Mouse (Mus musculus): Measurements from ENCODE around the gene Fgfr2.

The Fgfr2 gene

GRCm38 (mm10) chr7:132325549-132326331 lies 797.4 kb downstream of the Fgfr2 start:
- peak; percentile 68 for DNase-seq (ENCODE audit: low spot score)

DNA sequence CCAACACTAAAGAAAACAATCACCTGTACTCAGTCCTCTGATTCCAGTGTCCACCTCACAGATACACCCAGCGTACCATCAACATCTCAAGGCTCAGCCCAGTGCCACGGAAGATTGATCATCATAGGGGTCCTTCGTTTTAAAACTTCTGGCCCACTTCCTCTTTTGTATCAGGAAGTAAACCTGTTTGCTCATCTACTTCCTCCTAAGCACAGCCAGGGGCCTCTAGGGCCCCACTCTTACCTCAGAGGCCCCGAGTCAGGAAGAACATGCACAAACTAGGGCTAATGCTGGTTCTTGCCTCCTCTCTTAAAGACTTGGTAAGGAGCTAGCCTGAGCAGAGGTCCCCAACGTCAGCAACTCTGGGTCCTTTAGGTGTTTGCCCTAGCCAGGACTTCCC lies 799.7 kb downstream of the Fgfr2 start:
- no peak for DNase-seq (ENCODE audit: low spot score)

DNA sequence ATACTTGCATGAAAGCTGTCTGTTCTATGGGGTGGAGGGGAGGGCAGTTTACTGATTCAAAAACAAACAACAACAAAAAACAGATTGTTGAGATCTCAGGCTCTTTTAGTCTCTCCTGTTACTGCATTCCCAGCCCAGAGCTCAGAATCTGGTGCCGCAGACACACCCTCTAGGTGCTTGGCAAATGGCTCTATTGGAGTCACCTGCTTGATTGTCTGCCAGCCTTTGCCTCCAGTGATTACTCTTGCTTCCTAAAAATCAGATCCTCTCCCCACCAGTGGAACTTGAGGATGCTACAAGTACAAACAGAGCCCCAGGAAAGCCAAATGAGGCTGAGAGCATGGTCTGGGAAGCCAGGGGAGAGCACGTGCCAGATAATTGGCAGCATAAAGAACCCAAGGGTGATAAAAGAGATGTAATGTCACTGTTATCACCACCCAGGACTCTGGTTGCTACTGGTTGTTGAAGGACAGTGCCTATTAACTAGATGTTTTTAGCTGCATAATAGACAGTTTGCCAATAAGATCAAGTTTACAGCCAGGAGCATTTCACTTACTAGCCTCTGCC lies 801.7 kb downstream of the Fgfr2 start:
- no peak for DNase-seq (ENCODE audit: low spot score)

GRCm38 (mm10) chr7:132317036-132317541 lies 806.1 kb downstream of the Fgfr2 start, which contains the start of gene Chst15:
TSS of gene Chst15 (minus strand) at chr7:132317228.
- peak; percentile 83 for DNase-seq (ENCODE audit: low spot score)

GRCm38 (mm10) chr7:132316101-132317035 lies 806.8 kb downstream of the Fgfr2 start:
- peak; percentile 68 for DNase-seq (ENCODE audit: low spot score)

DNA sequence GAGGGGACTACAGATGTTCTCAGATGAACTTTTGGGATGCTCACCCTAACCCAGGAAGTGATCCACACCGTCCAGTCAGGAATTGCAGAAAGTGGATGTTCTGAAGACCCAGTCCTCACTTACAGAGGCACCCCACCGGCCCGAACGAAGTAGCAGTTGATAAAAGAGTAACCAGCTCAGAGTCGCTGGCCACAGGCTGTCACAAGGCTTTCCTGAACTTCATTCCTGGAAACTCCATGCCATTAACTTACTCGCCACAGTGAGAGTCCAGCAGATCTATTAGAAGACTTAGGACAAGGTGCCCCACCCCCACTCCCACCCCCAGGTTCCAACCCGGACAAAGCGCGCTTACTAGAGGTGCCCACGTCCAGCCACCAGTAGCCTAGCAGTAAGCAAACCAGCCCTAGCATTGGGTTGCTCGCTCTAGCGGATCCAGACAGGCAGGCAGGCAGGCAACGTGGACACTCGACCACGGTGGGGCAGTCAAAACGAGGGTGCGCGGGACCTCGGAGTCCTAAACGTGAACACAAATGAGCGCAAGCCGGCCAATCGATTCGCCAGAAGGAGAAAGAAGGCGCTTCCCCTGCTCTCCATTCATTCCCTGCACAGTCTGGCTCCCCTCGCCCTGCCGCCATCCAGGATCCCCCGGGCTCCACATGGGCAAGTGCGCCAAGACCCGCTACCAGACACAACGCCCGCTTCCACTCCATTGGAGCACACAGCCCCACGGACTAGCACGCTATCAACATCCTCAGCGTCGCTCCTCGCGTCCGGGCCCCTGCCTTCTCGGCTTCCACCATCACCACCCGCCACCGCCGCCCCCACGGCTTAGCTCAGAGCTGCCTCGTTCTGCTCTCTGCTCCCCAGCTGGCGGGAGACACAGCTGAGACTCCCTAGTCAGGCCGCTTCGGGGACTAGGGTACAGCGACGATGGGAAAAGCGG lies 807.7 kb downstream of the Fgfr2 start:
- peak; percentile 85 for DNase-seq (ENCODE audit: low spot score)

GRCm38 (mm10) chr7:132312396-132312795 lies 810.8 kb downstream of the Fgfr2 start:
- peak; percentile 49 for DNase-seq (ENCODE audit: low spot score)

DNA sequence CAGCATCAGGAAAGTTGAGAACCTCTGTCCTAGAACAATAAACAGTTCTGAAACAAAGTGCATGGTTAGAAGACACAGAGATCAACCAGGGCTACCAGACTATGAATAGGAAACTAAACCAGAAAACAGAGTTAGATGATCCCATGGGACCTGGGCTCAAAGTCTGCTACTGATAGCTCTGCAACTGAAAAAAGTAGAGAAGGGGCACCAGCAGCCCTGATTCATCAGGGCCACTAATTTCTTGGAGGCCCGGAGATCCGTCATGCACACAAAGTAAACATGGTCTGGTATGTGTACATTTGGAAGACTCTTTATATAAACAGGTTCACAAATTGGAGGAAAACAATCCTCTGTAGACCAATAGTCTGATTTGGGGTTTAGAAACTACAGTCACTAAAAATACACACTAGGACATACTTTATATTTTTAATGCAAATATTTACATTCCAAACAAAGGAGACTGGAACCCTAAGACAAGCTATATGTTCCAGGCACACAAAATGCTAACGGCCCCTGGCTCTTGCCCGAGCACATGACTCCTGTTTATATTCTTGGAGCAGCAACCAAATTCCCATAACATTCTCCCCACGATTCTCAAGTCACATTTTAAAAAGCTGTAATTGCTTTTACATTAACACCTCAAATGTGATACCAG lies 814.5 kb downstream of the Fgfr2 start:
- no peak for DNase-seq (ENCODE audit: low spot score)

DNA sequence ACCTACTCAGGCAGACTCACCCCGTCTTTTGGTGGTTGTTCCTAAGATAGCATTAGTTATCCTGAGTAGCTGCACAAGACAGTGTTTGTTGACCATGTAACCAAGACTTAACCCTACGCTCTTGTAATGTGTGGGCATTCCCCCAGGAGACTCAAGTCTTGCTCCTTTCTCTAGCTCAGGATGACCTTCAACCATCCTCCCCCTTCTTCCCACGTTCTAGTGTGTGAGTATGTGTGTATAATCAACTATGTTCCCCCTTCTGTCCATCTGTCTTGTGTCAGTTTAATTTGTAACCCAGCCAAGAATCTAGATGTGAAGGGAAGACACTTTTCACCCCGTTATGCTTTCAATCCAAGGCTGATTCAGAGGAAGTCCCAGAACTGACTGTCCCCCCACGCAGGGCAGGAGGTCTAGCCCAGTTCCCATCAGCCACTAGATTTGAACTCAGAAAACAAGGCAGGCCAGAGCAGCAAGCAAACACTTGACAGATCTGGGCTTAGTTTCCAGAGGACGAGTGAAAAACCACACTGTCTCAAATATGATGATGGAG lies 815.4 kb downstream of the Fgfr2 start:
- peak; percentile 43 for DNase-seq (ENCODE audit: low spot score)

DNA sequence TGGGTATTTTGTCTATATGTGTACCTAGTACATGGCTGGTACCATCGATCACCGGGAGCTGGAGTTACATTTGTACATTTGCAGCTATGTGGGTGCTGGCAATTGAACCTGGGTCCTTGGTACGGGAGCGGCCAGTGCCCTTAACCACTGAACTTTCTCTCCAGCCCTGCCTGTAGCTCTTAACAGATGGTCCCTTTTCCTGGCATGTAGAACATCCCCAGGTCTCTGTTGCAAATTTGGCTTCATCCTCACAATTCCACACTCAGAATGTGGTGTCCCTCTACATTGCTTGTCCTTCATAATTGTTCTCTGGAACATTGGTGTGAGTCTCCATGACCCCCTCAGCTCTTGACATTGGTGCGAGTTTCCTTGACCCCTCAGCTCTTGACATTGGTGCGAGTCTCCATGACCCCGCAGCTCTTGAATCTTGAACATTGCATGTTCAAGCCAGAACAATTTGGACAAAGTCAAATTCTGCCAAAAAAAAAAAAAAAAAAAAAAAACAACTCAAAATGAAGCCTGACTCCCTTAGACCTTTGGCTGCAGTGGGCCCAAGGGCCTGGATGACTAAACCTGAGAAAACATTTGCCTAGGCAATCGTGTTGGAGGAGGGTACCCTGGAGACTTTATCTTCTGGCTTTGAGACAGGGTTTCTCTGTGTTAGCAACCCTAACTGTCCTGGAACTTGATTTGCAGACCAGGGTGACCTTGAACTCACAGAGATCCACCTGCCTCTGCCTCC lies 816.3 kb downstream of the Fgfr2 start:
- no peak for DNase-seq (ENCODE audit: low spot score)

DNA sequence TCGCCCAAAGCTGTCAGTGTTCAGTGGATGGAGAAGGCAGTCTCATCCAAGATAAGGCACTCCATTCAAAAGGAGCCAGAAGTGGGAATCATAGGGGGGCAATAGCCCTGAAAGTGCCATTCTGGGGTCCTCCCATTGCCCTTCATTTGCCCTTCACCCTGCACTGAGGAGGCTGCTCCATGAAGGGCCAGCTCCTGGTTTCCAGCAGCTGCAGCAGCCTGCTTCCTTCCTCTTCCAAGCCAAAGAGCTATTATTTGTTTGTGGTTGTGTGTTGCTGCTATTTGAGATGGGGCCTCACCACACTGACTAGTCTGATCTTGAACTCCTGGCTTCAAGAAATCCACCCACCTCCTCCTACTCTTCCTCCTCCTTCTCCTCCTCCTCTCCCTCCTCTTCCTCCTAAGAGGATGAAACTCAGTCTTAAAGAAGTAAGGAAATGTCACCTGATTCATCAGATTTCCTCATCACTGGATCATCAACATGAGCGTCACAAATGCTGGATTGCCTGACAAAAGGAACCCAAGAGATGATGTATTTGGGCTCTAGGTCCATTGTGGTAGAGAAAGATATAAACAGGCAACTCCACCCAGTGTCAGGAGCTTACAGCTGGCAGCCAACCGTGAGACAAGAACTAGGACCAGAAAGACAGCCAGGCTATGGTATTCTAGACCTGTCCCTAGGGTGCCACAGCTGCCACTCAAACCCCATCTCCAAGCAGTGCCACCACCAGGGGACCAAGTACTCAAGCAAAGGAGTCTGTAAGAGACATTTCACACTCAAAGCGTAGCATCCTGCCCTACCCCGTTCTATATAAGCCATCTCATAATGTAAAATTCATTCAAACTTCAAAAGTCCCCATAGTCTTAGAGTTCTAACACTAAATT lies 817.4 kb downstream of the Fgfr2 start:
- DNase-seq (ENCODE audit: low spot score), result peak; percentile 63

- DNase-seq (ENCODE audit: low spot score), result no peak
Measured at GRCm38 (mm10) chr7:132304424-132305085, 818.6 kb downstream of the Fgfr2 start.

- DNase-seq (ENCODE audit: low spot score), result no peak
Measured at GRCm38 (mm10) chr7:132303988-132304387, 819.2 kb downstream of the Fgfr2 start.

DNA sequence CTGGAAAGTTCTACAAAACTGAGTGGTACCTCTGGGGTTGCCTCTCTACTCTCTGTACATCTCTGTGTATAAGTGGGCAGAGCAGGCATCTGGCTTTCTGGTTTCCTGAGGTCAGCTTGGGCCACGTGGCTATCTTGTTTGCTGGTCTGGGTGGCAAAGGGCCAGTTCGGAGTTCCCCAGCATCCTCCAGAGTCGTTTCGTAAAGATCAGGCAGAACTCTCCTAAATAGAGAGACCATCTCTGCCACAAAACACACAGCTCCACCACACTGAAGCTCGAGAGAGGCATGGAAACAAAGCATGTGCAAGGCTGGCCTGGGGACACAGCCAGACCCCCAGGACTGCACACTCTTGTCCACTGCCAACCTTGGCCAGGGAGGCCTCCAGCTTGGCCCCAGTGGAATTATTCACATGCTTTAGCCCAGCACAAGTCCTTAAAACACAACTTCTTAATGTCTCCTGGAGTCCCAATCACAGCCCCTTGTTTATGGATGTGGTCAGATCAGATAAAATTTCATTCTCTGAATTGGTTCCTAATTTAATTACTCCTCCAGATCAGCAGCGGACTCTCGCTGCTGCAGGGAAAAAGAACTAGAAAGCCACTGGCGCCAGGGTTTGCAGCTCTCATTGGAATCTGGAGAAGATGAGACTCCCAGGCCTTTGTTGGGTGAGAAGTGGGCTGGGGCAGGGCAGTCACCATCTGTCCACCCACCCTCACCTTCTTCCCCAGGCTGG lies 820.5 kb downstream of the Fgfr2 start:
- no peak for DNase-seq (ENCODE audit: low spot score)

GRCm38 (mm10) chr7:132299661-132300210 lies 823.4 kb downstream of the Fgfr2 start:
- no peak for DNase-seq (ENCODE audit: low spot score)

- DNase-seq (ENCODE audit: low spot score), result no peak
Measured at GRCm38 (mm10) chr7:132298412-132298990, 824.6 kb downstream of the Fgfr2 start.

Measured in lung, postnatal 25 days (tissue).